Mouse (Mus musculus) heart, postnatal 0 days (tissue): ENCODE data around the gene Saysd1. TPM values are rescaled to one million over a fixed set of nuclear protein-coding genes. Genes with fewer than 3 reads are reported as not detected.
"Not testable (repeated sequence)": the region's sequence is repeated elsewhere in the genome, so short reads cannot be mapped to it uniquely, and the experiment has no call there.

Source experiments
- ATAC-seq: fragments of 200-750 bp; cut with Nextera tagmentation; 2 replicates; pipeline ENCODE4 v1.8.0; 2017; ENCODE audit warnings: low read depth, moderate number of reproducible peaks, moderate library complexity; ENCODE audit not compliant: insufficient read depth
- DNase-seq: peaks from one replicate; pipeline ENCODE4 v3.0.0-alpha.2; 2016; ENCODE audit warnings: low spot score
- H3K27ac ChIP-seq: fragments of 300-500 bp; sonication (generic); 2 replicates; pipeline ENCODE4 v1.5.1; 2014; ENCODE audit warnings: low read depth, mild to moderate bottlenecking
- H3K27me3 ChIP-seq: fragments of 300-500 bp; sonication (generic); 2 replicates; pipeline ENCODE4 v1.6.1; 2014; ENCODE audit warnings: low read length, mixed read lengths; ENCODE audit not compliant: control insufficient read depth, insufficient read depth
- H3K36me3 ChIP-seq: fragments of 300-500 bp; sonication (generic); replicated peaks from 2 replicates; pipeline ENCODE4 v1.6.1; 2014; ENCODE audit warnings: low read length, mixed read lengths; ENCODE audit not compliant: control insufficient read depth, insufficient read depth
- H3K4me1 ChIP-seq: fragments of 300-500 bp; sonication (generic); 2 replicates; pipeline ENCODE4 v1.6.1; 2014; ENCODE audit warnings: antibody characterized with exemption; ENCODE audit not compliant: control insufficient read depth, insufficient read depth
- H3K4me2 ChIP-seq: fragments of 300-500 bp; sonication (generic); 2 replicates; pipeline ENCODE4 v1.6.1; 2014; ENCODE audit warnings: low read depth, mild to moderate bottlenecking, low read length, moderate library complexity
- H3K4me3 ChIP-seq: fragments of 300-500 bp; sonication (generic); 2 replicates; pipeline ENCODE4 v1.5.1; 2014; ENCODE audit warnings: low read depth, low read length
- H3K9ac ChIP-seq: fragments of 300-500 bp; sonication (generic); replicated peaks from 2 replicates; pipeline ENCODE4 v1.6.1; 2014; ENCODE audit warnings: low read depth, low read length, mixed read lengths
- H3K9me3 ChIP-seq: fragments of 300-500 bp; sonication (generic); replicated peaks from 2 replicates; pipeline ENCODE4 v1.6.1; 2016; ENCODE audit warnings: low read length; ENCODE audit not compliant: control insufficient read depth
- CTCF ChIP-seq: IDR thresholded peaks from 2 replicates; pipeline ENCODE4 v1.5.1; 2016; ENCODE audit warnings: antibody characterized with exemption, control low read depth, low read depth
- EP300 ChIP-seq: IDR thresholded peaks from 2 replicates; pipeline ENCODE4 v1.6.1; 2016; ENCODE audit warnings: antibody characterized with exemption, low read depth
- WGBS: fragments of 180-500 bp; shearing (Covaris S2); extraction: QIAGEN DNeasy Blood & Tissue Kit; methylation state at CpG from one replicate; pipeline ENCODE4 v1.1.7; 2014; 5-methylcytosine and 5-hydroxymethylcytosine counted together
- polyA plus RNA-seq: library from polyadenylated mRNA; unstranded; fragments of >200 nt; fragmentation: Nextera tagmentation; extraction: Ambion mirVana; gene quantifications from 2 replicates; pipeline ENCODE4 v1.2.1, GENCODE M21; 2015
- total RNA-seq: library from RNA; depleted of rRNA; stranded (reverse); fragments of >200 nt; gene quantifications from 2 replicates; pipeline ENCODE4 v1.2.3, GENCODE M21; 2014; ENCODE audit warnings: low replicate concordance; rRNA removed

Gene Saysd1
- total and polyA plus RNA-seq, 2 experiments from 2014 or later, result 10.8 to 12.6 TPM

- Histone ChIP-seq H3K27me3 (no peaks in the 10 kb centered on the region), H3K4me1 (peaks cover 13% of the 10 kb centered on the region; the same call in 1 of the 2 replicates), H3K4me2 (no peak overlapping the region), H3K9ac (no peak overlapping the region), H3K9me3 (no peaks in the 10 kb centered on the region), H3K4me3 (no peak overlapping the region), H3K27ac (no peak overlapping the region), H3K36me3 (no peaks in the 10 kb centered on the region)
- ATAC-seq (no peak), DNase-seq (no peak)
- WGBS, result 86% methylated on average over 1 of the region's 3 CpGs
- TF ChIP-seq CTCF (no peak), EP300 (no peak)
These were observed 105.6 kb downstream of the Saysd1 start for GRCm38 (mm10) chr14:20032738-20033116.

GRCm38 (mm10) chr14:20032016-20032737, 106.2 kb downstream of the Saysd1 start:
- ATAC-seq (no peak), DNase-seq (no peak)
- no peak overlapping the region for H3K4me2 ChIP-seq
- 77% methylated on average over 19 of the region's 19 CpGs for WGBS
- H3K27me3 ChIP-seq, result no peaks in the 10 kb centered on the region
- TF ChIP-seq EP300, result no peak
- TF ChIP-seq CTCF, result no peak
- H3K4me3 ChIP-seq, result no peak overlapping the region
- H3K36me3 ChIP-seq, result no peaks in the 10 kb centered on the region
- no peak overlapping the region for H3K27ac ChIP-seq
- H3K9ac ChIP-seq, result no peak overlapping the region
- peaks cover 13% of the 10 kb centered on the region; the same call in 1 of the 2 replicates for H3K4me1 ChIP-seq
- no peaks in the 10 kb centered on the region for H3K9me3 ChIP-seq

GRCm38 (mm10) chr14:20029606-20030005, 108.7 kb downstream of the Saysd1 start:
- H3K4me3 ChIP-seq, result no peak overlapping the region
- no peaks in the 10 kb centered on the region for H3K9me3 ChIP-seq
- H3K27ac ChIP-seq, result no peak overlapping the region
- no peak overlapping the region for H3K9ac ChIP-seq
- 57% methylated on average over 3 of the region's 3 CpGs for WGBS
- no peaks in the 10 kb centered on the region for H3K36me3 ChIP-seq
- H3K27me3 ChIP-seq, result no peaks in the 10 kb centered on the region
- ATAC-seq, result no peak
- no peak overlapping the region for H3K4me2 ChIP-seq
- TF ChIP-seq EP300, result no peak
- no peak for TF ChIP-seq CTCF
- no peak for DNase-seq
- H3K4me1 ChIP-seq, result peaks cover 10% of the 10 kb centered on the region

GRCm38 (mm10) chr14:20027475-20027874, 110.9 kb downstream of the Saysd1 start:
- WGBS, result 83% methylated on average over 7 of the region's 7 CpGs
- H3K4me1 ChIP-seq, H3K4me3 ChIP-seq, H3K27me3 ChIP-seq, H3K36me3 ChIP-seq, H3K9me3 ChIP-seq, H3K4me2 ChIP-seq, ATAC-seq, DNase-seq, H3K9ac ChIP-seq, H3K27ac ChIP-seq: not testable (repeated sequence)

Other genes starting within 250 kb of the Saysd1 start
- 31.8 and 48.0 TPM in 2 replicates for gene Gng2, start 160.9 kb downstream of the Saysd1 start, total RNA-seq
- 47.1 and 56.7 TPM in 2 replicates for gene Gng2, start 160.9 kb downstream of the Saysd1 start, polyA plus RNA-seq
- 1.8 and 3.4 TPM in 2 replicates for gene Kcnk5, start 43.3 kb upstream of the Saysd1 start, total RNA-seq
- gene Kcnk5, start 43.3 kb upstream of the Saysd1 start, polyA plus RNA-seq, result 0.86 and 1.1 TPM in 2 replicates
- gene Kcnk16, start 130.7 kb upstream of the Saysd1 start, total RNA-seq, result not detected in 2 replicates
- gene Kcnk16, start 130.7 kb upstream of the Saysd1 start, polyA plus RNA-seq, result not detected in 2 replicates
- gene Nudt13, start 156.2 kb upstream of the Saysd1 start, total RNA-seq, result 15.0 and 17.0 TPM in 2 replicates
- 13.2 and 14.2 TPM in 2 replicates for gene Nudt13, start 156.2 kb upstream of the Saysd1 start, polyA plus RNA-seq
- 19.1 and 38.5 TPM in 2 replicates for gene Ecd, start 209.6 kb upstream of the Saysd1 start, total RNA-seq
- 23.2 and 24.3 TPM in 2 replicates for gene Ecd, start 209.6 kb upstream of the Saysd1 start, polyA plus RNA-seq
- gene Fam149b, start 209.6 kb upstream of the Saysd1 start, total RNA-seq, result 43.7 and 49.4 TPM in 2 replicates
- gene Fam149b, start 209.6 kb upstream of the Saysd1 start, polyA plus RNA-seq, result 16.5 and 19.1 TPM in 2 replicates